Mouse (Mus musculus) kidney, adult 18-20 months (tissue): ENCODE results near the gene Vmn1r217.
"Not testable (repeated sequence)": the region's sequence is repeated elsewhere in the genome, so short reads cannot be mapped to it uniquely, and the experiment has no call there.

Experiments
- DNase-seq: peaks from one replicate; pipeline ENCODE4 v3.0.0; 2021

The Vmn1r217 gene

GRCm38 (mm10) chr13:23118126-23118525 lies at the start of gene Vmn1r217:
TSS of gene Vmn1r217 (minus strand) at chr13:23118226.
- DNase-seq = not testable (repeated sequence)

DNA sequence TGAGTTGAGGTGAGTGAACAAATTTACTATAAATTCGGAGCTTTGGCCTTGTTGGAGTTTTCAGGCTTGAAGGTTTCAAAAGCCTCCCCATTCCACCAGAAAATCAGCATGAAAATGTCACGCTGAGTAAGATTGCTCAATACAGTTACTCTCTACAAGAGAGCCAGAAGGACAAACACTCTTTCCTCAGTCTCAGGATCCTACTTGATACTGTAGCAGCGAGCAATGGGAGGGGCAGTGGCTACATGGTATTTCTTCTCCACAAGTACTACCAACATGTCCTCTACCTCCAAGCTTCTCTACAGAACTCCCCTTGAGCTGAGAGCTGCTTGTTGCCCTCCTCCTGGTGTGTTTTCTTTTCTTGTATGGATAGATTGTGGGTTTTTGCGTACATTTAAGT lies 48.4 kb upstream of the Vmn1r217 start:
- DNase-seq = not testable (repeated sequence)

DNA sequence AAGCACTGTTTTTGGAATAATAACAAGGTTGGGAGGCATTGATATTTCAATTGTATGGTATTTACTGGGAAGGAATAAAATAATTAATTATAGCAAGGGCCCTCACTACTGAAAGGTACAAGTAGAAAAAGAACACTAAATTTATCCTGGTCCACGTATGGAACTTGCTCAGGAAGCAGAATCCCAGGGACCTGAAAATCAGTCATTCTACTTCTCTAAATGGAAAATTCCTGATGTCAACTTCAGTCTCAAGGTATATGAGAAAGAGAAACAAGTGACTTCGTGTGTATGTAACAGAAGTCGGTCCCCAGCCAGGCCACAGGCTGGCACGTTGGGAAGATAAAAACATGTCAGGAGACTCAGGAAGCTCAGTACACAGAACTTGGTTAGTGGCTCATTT lies 41.0 kb upstream of the Vmn1r217 start, which contains the start of gene Vmn1r219:
Vmn1r219 (plus strand) TSS at position 301 of the 400 bp plus-strand sequence.
- DNase-seq = no peak

- peak; percentile 60 for DNase-seq
Observed at GRCm38 (mm10) chr13:23157848-23158247, 39.8 kb upstream of the Vmn1r217 start.

GRCm38 (mm10) chr13:23138880-23139279 lies 20.9 kb upstream of the Vmn1r217 start:
- DNase-seq = no peak

DNA sequence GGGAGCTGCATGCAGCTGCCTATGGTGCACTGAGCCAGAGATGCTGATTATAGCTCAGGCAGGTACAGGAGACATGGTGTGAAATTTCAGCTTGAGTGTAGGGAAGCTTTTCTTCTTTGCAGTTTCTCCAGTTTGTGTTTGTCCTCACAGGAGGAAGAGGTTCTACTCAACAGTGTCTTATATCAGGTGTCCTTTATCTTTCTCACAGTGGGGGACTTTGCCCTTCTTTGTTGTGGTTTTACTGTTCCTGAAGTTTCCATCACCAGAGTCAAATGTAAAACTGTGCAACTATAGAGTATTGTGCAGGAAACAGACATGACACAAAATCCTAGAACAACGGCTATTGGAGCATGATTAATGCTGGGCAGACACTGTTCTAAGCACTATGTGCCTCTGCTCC lies 15.5 kb upstream of the Vmn1r217 start:
- no peak for DNase-seq

DNA sequence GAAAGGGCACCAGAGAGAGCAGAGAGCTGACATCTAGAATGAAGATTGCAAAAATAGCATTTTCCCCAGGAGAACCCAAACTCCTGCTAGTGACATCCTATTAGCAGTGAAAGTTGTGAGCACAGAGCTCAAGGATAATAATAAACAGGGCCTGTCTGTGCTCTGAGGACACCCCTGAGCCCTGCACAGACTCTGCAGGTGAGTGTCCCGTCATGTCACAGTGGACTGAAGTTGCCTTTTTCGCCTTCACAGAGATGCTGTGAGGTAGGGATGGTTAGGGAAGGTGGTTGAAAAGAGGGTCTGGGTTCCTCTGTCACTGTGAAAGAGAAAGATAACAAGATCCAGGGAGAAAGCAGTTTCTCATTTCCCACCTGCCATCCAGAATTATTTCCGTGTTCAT lies 15.1 kb upstream of the Vmn1r217 start, which contains the start of gene Vmn1r218:
Vmn1r218 (plus strand) TSS at position 57 of the 400 bp plus-strand sequence.
- no peak for DNase-seq

- DNase-seq = no peak
Observed at GRCm38 (mm10) chr13:23120611-23121010, 2.6 kb upstream of the Vmn1r217 start.

GRCm38 (mm10) chr13:23094386-23094785 lies 23.6 kb downstream of the Vmn1r217 start:
- DNase-seq = no peak

- no peak for DNase-seq
Observed at GRCm38 (mm10) chr13:23069312-23069711, 48.7 kb downstream of the Vmn1r217 start.

DNA sequence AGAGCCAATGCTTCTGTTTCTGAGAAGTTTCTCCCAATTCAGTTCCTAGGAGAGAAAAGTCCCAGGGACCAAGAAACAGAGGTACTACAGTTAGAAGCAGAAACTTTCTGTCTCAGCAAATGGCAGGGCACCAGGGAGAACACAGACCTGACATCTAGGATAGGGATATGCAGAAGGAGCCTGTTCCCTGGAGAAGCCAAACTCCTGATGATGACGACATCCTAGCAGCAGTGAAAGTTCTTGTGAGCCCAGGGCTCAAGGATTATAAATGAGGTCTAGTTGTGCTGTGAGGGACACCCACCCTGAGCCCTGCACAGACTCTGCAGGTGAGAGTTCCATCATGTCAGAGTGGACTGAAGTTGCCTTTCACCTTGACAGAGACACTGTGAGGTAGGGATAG lies 50.3 kb downstream of the Vmn1r217 start, which contains the start of gene Vmn1r215:
Vmn1r215 (plus strand) TSS at position 301 of the 400 bp plus-strand sequence.
- no peak for DNase-seq

- DNase-seq = no peak
Observed at GRCm38 (mm10) chr13:23057778-23058177, 60.2 kb downstream of the Vmn1r217 start.
